Mouse (Mus musculus): ENCODE results near the gene Rasgrp4.
A peak's percentile ranks its signal among the peaks of the same experiment; 100 is the strongest.

The Rasgrp4 gene

DNA sequence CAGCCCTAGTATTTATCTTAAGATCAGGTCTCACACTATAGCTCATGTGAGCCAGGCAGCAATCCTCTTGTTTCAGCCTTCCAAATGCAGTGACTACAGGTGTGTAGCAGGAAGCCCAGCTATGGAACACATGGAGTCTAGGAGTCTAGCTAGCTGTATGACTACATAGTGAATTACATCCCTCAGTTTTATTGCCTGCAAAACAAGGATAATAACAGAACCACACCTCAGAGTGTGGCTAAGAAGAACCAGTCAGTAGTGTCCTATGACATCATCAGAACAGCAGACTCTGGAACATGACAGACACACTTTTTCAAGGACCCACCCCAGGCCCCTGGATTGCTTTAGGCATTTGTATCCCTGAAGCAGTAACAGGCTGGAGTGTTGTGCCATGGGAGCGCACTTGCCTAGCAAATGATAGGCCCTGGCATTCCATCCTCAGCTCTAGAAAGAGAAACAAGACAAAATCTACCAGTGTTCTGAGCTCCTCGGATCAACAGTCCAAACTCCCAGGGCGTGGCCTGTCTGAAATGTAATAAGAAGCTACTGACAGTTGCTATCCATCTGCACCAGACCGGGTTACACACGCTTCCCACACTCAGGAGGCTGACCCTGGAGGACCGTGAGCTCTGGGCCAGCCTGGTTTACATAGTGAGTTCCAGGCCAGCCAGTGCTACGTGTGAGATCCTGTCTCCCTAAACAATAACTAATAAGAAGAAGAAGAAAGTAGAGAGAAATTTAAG lies 12.1 kb downstream of the Rasgrp4 start:
- no peak for DNase-seq (ENCODE audit: low spot score in 2 of 2)

DNA sequence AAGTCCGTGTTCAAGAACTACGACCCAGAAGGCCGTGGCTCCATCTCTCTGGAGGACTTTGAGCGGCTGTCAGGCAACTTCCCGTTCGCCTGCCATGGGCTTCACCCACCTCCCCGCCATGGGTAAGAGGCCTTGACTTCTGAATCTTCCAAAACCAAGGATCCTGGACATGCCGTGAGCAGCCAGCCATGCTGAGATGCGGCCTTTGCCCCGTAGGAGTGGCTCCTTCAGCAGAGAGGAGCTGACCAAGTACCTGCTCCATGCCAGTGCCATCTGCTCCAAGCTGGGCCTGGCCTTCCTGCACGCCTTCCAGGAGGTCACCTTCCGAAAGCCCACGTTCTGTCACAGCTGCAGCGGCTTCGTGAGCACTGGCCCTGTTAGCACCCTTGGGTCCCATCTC lies 14.1 kb downstream of the Rasgrp4 start:
- DNase-seq (ENCODE audit: low spot score in 2 of 2) = no peak

DNA sequence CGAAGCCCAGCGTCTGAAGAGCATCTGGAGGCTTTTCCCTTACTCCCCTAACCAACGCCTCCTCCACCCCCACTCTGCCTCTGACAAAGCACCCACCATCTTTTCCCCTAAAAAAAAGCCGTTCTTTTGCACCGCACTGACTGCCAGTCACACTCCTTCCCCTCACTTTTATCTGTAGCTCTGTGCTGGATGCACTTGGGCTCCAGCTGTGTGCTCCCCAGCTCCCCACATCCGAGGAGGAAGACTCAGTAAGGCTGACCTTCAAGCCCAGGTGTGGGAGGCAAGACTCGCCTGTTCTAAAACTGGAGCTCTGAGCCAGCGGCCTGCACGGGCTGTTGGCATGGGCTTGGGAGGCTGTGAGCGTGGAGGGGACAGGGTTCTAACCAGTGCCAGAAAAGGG lies 16.8 kb downstream of the Rasgrp4 start:
- DNase-seq (ENCODE audit: low spot score in 2 of 2) = no peak

DNA sequence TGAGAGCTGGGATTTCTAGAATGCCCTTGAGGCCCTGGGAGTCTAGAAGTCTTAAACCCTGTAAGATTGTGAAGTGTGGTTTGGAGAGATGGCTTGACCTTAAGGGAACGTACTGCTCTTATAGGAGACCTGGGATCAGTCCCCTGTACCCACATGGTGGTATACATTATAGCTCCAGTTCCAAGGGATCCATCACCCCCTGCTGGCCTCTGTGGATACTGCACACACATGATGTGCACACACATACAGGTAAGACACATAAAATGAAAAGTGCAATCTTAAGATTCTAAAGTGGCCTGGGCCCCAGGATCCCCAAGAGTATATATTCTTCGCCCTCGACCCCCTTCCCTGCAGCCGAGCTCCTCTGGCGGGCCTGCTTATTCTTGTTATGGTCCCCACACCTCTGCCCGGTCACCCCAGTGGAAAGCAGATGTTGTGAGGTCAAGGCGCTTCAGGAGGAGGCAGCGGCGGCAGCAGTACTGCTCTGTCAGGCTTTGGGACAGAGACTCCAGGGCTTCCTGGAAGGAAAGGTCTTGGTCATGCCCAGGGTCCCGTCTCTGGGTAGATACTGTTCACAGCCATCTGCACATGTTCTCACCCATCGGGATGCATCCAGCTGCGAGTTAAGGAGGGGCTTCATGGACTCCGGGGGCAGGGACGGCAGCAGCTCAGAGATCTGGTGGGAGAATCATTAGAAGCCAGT lies 19.5 kb downstream of the Rasgrp4 start:
- DNase-seq (ENCODE audit: low spot score in 2 of 2) = no peak

DNA sequence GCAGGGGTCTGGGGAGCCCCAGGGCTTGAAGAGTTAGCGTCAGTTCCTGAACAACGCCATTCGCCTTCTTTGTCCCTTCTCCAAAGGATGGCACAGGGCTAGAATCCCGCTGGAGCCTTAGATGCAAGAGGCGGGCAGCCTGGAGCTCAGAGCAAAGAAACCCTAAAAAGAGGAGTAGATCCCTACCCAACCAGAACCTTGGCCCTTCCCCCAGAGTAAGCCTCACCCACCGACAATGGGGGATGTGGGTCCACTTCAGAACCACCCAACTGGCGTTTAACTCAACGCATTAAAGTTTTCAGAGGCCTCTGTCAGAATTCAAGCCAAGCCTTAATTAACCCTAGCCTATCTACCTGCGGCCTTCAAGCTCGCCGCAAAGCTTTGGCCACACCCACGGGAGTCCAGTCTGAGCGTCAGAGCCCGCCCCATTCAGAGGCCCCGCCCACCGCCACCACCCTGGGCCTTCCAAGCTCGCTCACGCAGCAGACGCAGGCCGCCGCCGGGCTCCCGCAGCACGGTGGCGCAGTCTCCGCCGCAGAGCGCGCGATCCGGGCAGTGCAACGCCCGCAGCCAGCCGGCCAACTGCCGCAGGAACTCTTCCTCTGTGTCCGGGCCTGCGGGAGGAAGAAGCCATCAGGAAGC lies 20.7 kb downstream of the Rasgrp4 start:
- peak; percentile 66 to 84 for DNase-seq (ENCODE audit: low spot score in 2 of 2)

DNA sequence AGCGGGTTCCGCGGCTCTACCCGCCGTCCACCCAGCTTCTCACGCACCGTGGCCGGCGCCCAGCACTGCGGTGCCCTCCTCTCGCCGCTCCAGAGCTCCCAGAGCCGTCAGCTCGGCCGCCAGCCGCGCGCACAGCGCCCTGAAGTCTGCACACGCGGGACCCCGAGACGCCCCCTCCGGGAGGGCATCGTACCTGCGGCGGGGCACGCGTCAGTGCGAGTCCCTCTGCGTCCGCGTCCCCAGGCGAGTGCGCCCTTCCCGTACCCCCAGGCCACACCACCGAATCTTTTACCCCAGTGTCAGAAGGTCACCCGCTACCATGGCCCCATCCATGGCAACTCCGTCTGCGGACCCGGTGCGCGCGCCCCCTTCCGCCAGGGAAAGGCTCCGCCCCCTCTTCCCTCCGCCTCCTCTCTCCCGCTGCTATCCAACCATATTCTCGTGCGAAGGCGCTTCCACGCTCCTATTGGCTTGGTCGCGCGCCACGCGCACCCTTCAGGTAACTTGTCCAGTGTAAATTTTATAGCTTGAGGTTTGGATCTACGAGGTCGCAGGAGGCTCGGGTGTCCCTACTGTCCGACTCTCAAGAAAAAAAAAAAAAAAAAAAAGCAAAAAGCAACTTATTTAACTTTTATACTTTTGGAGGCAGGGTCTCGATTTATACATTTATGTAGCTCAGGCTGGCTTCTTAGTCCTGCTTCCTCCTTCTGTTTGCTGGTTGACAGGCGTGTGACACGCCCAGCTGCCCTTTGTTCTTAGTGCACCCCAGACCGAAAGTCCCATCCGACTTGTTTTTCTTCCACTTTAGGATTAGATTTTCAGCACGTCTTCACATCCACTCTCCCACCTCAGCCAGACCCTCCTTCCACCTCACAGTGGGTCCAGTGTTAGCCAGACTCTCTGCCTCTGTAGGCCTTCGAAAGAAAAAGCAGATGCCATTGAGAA lies 21.5 kb downstream of the Rasgrp4 start, which contains the start of gene Fam98c:
Fam98c (minus strand) TSS at position 397 of the 945 bp plus-strand sequence.
- DNase-seq (ENCODE audit: low spot score in 2 of 2) = peak; percentile 55 to 82

DNA sequence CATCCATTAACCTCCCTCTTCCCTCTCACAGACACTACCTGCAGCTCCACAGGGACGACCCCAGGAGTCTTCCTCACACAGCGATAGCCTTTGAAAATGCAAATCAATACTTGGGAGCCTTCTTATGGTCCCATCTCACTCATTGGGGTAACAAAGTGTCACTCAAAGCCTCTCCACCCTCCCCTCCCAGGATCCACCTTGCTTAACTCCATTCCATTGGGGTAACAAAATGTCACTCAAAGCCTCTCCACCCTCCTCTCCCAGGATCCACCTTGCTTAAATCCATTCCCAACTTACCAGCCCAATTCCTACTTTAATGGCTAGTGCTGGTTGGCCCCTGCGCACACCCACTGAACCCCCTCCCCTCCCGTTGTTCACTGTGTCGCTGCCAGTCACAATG lies 23.6 kb downstream of the Rasgrp4 start:
- DNase-seq (ENCODE audit: low spot score in 2 of 2) = no peak

DNA sequence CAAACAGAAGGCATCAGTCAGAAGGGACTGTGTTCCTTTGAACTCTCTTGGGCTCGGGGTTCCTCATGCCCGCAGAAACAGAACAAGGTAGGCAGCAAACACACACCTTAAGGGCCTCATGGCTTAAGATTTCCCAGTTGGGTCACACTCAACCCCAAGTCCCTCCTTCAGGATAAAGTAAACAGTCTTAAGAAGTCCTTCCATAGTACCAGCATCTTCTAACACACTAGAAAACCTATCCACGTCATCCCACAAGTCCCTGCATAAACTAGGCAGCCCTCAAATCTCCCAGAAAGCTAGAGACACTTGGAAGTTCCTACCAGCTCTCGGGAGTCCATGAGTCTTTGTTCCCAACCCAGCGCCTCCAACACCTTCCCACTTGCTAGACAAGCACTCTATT lies 27.6 kb downstream of the Rasgrp4 start:
- no peak for DNase-seq (ENCODE audit: low spot score in 2 of 2)

DNA sequence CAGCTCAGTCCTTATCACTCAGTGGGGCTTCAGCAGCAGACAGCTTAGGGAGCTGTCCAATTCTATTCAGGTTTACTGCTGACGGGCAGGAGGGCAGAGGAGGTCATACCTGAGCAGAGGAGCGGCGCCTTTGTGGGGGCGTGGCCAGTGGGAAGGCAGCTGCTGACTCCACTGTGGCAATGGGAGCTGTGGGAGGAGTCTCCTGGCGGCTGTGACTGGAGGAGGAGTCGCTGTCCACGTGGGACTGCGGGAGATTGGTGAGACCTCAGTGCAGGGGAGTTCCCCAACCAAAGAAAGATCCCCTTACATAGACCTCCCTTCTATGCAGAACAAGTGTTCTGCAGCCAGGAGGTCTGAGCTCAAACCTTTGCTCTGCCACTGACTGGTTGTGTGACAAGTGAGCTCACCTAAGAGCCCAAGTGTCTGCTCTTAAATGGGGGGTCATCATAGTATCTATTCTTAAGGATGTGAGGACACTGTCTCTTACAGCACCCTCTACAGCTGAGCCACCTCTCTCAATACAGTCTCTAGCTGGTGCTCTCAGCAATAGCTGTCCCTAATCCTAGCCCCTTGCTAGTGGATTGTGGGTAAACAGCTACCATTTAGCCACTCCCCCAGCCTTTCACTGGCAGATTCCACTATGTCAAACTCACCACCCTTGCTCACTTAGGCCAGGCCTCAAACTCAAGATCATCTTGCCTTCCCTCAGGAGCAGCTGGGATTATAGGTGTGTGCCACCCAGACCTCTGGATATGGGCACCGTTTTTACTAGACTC lies 28.3 kb downstream of the Rasgrp4 start:
- DNase-seq (ENCODE audit: low spot score in 2 of 2) = no peak

DNA sequence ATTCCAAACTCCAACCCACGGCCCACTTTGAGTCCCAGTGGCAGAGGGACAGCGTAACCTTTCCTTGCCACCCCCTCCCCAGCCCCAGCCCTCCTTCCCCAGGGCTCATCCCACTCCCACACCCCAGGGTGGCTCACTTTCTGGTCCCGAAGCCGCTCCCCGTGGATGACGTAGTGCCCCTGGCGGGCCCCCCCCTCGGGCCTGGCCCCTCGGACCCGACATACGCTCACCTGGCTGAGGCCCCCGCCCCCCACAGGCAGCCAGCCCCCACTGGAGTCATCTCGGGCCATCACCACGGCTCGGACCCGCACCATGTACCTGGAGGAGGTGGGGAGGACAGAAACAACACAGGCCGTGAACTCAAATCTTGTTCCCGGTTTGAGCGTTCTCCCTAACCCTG lies 33.0 kb downstream of the Rasgrp4 start:
- DNase-seq (ENCODE audit: low spot score in 2 of 2) = no peak

DNA sequence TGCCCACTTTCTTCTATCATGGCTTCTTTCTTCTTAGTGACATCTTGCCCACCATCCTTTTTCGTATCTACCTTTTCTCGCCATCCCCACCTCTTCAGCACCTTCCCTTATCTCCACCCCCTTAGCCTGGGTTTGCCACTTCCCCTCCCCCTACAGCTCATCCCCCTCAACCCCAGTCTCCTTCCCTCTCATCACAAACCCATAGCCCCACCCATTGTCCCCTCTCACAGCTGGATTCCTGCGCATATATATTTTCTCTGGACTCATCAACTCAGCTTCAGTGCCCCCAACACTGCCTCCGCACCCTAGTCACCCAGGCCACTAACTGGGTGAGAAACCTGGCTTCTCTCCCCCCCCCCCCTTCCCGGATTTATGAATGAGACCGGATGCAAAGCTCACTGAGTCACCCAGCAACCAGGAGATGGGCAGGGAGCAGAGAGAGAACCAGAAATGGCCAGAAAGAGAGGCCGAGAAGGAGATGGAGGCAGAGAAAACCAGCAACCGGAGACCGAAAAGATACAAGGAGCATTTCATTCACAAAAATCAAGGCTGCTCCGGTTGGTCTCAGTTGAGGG lies 33.6 kb downstream of the Rasgrp4 start:
- no peak for DNase-seq (ENCODE audit: low spot score in 2 of 2)

DNA sequence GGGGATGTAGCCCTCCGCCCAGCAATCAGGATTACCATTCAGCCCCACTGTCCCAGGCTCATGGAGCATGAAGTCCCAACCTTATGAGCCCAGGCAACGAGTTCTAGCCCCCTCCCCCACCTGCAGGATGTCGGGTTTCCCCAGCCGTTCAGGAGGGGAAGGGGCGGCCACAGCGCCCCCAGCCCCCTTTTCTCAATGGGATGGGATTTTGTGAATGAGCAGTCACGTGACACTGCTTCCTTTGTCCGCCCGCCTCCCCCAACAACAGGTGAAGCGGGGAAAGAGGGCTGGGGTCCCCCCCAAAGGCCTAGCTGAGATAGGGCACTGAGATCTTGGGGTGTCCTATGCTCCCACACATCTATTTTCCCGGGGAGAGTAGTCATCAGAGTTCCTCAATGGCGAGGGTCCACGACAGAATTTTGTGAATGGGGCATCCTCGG lies 34.2 kb downstream of the Rasgrp4 start:
- DNase-seq (ENCODE audit: low spot score in 2 of 2) = peak in 1 of 2 experiments; percentile 55

DNA sequence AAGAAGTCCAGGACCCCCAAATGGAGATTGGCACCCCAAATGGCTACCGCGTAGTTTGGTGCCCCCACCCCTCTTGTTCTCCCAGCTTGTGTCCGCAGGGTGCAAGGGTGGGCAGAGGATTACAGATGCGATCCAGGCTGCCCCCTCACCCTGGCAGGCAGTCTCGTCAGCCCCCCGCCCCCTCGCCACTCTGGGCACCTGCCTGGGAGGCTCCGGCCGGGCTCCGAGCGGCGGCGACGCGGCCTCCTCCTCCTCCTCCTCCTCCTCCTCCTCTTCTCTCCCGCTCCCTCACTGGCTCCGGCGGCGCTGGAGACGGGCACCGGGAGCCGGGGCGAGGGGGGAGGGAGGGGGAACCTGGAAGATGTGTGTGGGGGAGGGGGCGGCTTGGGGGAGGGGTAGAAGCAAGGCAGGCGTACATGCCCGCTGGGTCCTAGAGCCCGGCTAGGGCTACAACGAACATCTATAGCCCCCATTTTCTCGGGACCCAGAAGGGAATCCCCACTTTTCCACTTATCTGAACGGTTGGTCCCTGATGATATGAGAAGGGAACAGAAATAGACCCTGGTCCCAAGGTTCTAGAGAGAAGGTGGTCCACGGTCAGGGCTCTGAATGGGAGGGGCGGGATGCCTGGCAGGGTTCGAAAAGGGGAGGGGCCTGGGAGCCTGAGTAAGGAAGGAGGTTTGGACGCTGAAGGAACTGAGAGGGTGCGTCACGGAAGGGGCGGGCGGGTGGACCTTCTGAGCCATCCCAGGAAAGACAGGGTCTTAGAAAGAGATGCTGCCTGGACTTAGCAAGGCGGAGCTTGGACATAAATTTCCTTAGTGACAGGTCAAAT lies 34.8 kb downstream of the Rasgrp4 start:
- peak; percentile 51 to 82 for DNase-seq (ENCODE audit: low spot score in 2 of 2)

DNA sequence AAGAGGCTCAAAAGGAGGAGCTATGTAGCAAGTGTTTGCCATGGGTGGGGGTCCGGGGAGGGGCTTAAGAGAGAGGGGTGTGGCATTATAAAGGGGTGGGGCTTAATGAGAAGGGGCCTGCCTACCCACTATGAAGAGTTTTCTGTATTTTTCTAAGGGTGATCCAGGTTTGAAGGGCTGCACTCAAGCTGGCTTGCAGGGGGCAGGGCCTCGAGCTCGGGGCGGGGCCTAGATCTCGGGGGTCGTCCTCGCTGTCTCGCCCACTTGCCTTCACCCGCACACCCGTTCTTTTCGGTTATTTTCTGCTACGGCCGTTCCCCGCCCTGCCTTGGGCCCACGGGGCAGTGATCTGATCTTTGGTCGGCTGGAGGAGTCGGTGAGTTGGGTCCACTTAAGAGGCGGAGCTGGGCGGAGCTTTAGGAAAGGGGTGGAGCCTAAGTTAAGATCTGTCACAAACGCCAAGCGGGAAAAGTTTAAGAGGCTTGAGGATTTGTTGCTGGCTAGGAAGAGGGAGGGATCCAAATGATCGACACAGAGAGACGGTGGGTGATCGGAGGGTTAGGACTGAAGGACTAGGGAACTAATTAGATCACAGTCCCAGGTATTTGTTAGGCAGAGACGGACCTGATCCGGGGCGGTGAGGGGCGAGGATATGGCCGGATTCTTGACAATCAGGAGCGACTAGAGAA lies 35.6 kb downstream of the Rasgrp4 start, which contains the start of the genes Ggn and Spred3:
Ggn (plus strand) TSS at position 145 of the 689 bp plus-strand sequence.
Spred3 (minus strand) TSS at position 346 of the 689 bp plus-strand sequence.
- DNase-seq (ENCODE audit: low spot score in 2 of 2) = peak in 1 of 2 experiments; percentile 51

DNA sequence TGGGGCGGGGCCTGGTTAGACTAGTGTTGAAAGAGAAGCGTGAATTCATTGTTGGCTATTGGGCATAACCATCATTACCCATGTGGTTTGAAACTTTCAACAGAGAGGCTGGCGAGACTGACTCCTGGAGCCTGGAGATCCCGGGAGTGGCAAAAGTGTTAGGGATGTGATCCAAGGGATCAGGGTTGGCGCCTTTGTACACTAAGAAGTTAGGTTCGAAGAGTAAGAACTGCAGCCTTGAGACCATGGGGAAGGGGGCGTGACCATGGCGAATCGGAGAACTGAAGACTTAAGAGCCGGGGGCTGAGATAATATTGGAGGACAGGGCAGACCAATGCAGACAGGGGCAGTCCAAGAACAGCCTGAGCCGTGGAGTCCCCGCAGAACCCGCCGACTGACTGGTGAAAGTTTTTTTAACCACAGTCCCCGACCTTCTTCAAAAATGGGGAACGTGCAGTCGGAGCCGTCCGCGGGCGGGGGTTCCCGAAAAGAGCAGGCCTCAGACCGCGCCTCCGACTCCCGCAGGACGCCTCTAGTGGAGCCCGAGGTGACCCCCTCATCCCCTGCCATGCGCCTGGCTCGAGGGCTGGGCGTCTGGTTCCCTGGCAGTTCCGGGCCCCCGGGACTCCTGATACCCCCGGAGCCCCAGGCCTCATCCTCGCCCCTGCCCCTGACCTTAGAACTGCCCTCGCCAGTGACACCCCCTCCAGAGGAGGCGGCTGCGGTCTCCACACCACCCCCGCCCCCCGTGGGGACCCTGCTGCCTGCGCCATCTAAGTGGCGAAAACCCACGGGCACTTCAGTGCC lies 36.3 kb downstream of the Rasgrp4 start:
- DNase-seq (ENCODE audit: low spot score in 2 of 2) = no peak

DNA sequence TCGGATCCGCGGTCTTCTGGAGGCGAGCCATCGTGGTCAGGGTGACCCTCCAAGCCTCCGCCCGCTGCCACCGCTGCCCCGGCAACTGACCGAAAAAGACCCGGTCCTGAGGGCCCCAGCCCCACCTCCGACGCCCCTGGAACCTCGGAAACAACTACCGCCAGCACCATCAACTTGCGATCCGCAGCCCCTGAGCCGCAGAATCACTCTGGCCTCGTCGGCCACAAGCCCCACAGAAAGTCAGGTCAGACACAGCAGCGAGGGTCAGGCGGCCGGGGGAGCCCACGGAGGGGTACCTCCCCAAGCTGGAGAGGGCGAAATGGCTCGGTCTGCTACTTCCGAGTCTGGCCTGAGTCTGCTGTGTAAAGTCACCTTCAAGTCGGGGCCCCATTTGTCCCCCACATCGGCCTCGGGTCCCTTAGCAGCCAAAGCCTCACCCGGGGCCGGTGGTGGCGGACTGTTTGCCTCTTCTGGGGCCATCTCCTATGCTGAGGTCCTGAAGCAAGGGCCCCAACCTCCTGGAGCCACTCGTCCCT lies 37.0 kb downstream of the Rasgrp4 start:
- DNase-seq (ENCODE audit: low spot score in 2 of 2) = no peak

DNA sequence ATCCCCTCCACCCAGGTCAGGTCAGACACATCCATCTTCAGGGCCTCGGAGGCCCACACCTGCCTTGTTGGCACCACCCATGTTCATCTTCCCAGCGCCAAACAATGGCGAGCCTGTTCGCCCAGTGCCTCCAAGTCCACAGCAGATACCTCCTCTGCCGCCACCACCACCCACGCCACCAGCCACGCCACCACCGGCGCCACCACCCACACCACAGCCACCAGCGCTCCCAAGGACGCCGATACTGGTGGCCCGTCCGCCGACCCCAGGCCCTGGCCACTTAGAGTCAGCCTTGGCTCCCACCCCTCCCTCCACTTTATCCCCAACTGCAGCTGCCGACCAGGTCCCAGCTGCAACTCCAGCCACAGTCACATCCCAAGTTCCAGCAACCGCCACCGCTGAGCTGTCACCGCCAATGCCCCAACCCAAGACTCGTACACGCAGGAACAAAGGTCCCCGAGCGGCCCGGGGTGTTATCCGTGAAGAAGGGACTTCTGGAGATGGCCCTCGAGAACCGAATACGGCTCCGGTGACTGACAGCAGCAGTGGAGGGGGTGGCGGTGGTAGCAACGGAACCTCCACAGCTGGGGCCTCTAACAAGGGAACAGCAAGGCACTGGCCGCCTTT lies 37.9 kb downstream of the Rasgrp4 start:
- no peak for DNase-seq (ENCODE audit: low spot score in 2 of 2)
